Mouse (Mus musculus): ENCODE results near the gene Myl12a.

Myl12a gene

DNA sequence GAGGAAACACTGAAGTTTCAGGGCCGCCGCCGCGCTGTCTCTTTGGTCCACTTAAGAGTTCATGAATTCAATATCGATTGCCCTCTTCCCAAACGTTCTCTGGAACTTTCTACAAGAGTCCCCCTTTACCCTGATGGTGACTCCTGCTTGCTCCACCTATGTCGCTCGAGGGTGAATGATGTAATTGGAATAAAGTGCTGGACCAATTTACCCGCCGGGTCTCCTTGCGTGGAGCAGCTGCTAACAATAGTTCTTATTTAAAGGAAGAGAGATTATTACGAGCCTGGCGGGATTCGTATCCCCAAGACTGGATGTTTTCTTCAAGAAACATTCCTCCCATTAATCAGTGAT, at the start of gene Myl12a:
Gene Myl12a, minus strand, starts transcription at position 135 of the 351 bp plus-strand sequence.
- DNase-seq (ENCODE audit: low spot score in 2 of 2), result no peak

DNA sequence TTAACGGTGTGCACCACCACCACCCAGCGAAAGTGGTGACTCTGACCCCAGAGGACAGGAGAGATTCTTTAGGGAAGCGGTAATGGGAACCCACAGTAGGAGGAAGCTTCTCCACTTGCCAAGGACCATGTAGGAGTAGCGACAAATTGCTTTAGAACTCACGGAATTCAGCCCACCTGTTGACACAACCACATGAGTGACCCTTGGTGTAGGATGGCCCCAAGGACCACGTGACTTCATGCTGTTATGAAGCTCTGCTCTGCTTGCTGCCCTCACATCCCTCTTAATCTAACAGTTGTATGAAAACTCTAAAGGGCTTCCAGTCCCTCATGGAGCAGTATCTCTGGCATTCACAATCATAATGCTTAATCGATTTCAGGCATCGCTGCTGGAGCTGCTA, 46.6 kb upstream of the Myl12a start:
- DNase-seq (ENCODE audit: low spot score in 2 of 2), result no peak

DNA sequence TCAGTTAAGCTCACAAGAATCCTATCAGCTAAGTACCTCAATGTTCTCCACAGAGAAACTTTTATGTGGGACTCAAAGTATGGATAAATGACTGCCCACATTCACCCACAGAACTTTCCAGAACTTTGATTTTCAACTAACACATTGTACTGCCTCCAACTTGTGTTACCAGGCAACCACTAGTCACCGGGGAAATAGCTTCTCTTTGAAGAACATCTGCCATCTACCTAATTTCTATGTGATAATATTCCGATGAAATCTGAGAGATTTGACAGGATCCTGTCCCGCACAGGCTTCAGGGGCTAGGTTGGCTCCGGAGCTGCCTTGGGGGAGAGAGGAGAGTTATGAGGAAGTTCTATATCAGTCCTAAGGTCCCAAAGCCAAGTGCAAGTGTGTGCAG, 44.2 kb upstream of the Myl12a start:
- no peak for DNase-seq (ENCODE audit: low spot score in 2 of 2)

DNA sequence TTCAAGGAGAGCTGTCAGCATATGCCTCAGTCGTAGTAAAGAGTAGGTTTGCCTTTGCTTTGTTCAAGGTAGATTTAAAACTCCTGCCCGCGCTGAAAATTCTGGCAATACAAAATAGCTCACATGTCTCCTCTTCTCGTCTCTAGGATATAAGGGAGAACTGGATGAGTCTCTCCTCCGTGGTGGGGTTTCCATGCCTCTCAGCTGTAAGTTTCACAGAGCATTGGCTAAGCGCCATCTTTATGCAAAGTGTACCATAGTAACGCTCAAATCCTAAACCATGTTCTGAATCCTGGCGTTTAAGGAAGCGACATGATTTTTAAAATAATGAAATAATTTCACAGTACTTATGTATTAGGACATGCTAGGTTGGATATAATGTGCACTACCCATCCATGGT, 42.9 kb upstream of the Myl12a start:
- DNase-seq (ENCODE audit: low spot score in 2 of 2), result no peak

DNA sequence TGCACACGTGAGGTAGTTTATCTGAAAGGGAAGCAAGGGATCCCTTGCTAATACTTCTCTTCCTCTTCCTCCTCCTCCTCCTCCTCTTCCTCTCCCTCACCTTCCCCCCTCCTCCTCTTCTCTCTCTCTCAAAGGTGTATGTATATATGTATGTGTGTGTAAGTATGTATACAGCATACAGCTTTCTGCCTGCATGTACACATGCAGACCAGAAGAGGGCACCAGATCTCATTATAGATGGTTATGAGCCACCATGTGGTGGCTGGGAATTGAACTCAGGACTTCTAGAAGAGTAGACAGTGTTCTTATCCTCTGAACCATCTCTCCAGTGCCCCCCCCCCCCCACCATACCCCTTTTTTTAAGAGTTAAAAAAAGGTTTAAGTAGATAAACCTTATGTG, 40.0 kb upstream of the Myl12a start:
- DNase-seq (ENCODE audit: low spot score in 2 of 2), result no peak

DNA sequence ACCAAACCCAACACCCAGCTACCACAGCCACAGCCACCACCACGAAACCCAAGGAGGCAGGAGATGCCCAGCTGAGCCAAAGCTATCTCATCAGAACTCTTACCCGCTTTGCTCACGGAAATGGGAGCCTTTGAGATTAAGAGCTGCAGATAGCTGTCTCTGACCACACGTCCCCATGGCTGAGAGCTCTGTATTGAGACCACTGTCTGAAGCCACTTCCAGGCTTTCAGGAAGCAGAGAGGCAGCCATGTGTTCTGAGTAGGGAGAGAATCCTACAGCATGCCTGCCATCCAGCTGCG, 37.9 kb upstream of the Myl12a start:
- no peak for DNase-seq (ENCODE audit: low spot score in 2 of 2)

DNA sequence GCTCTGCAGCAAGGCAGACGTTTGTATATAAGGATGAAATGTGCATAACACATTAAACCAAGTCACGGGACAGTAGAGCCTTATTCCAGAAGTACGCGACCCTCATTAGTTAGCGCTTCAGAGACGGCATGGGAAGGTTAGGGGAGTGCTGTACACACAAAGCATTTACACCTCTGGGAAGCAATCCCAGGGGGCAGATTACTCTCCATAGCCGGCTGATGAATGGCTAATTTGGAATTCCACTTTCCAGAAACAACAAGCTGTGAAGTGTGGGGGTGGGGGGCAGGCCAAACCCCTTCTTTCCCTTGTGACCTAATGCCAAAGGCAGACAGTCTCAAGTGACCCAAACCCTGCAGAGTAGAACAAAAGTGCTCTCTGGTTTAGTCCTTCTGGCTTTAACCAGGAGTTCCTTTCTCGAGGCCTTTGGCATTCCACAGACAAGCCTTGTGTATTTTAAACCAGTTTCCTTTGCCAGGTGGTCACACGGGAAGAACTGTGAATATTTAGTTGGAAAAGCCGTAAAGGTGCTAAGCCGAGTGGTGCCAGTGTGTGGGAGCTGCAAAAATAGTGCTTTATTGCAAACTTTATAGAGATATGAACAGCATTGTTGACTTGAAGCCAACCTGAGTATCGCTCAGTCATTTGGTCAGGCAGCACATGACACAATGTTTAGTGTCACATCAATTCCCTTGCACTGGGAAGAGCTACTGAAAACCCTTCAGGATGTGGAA, 37.3 kb upstream of the Myl12a start:
- DNase-seq (ENCODE audit: low spot score in 2 of 2), result no peak

DNA sequence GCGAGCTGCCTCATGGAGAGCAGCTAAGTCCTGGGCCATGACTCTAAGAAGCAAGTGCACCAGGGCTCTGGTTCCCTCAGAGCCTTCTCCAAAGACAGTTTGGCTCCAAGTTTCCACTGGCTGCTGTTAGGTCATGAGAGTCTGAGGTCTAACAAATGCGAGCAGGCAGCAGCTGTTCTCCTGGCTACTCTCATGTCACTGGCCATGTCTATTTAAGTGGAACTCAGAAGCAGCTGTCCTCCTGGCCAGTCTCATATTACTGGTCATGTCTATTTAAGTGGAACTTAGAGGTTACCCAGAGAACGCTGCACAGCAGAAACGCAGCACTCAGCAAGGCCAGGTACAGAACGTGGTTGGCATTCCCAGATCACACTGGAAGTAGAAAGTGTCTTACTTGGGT, 36.1 kb upstream of the Myl12a start:
- DNase-seq (ENCODE audit: low spot score in 2 of 2), result no peak

DNA sequence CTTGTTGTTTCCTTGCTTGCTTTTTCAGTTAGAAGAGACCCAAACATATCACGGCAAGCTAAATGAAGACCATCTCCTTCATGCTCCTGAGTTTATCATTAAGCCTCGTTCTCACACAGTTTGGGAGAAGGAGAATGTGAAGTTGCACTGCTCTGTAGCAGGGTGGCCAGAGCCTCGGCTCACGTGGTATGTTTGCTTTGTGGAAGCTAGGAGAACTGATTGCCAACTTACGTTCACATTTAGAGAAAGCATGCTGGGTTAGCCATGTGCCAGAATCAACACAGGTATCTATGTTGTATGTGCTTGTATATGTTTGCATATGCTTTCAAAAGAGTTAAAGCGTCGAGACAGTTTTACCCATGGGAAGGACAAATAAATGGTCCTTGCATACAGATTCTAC, 34.5 kb upstream of the Myl12a start:
- DNase-seq (ENCODE audit: low spot score in 2 of 2), result no peak

DNA sequence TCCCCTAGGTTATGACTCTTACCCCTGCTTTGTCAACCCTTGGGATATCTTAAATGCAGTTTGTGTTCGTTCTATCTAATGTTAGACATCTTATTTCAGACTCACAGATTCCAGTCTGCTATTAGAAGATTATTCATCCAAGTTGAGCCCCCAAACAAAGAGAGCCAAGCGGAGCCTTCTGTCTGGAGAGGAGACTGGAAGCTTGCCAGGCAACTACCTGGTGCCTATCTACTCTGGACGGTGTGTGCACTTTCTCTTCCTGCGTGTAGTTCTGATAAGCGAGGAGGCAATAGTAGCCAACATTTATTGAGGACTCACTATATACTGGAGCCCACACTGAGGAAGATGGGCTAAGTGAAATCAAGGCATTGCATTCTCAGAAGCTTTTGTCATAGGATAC, 31.8 kb upstream of the Myl12a start:
- DNase-seq (ENCODE audit: low spot score in 2 of 2), result no peak

DNA sequence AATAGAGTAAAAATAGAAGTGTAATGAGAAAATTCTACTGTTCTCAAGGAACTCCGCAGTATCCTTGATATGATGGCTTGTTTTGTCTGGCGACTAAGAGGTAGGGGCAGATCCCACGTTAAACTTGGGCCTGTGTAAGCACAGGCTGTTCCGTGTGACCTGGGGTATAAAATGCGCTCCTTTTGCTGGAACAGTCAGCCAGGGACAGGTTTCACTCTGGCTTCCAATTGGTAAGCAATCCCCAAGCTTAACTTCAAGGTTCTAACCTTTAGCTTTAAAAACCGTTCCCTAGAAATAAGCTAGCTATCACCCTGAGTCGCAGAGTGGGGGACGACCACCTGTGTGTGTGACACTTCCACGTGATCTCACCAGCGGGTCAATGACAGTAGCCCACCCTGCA, 30.0 kb upstream of the Myl12a start:
- DNase-seq (ENCODE audit: low spot score in 2 of 2), result no peak

DNA sequence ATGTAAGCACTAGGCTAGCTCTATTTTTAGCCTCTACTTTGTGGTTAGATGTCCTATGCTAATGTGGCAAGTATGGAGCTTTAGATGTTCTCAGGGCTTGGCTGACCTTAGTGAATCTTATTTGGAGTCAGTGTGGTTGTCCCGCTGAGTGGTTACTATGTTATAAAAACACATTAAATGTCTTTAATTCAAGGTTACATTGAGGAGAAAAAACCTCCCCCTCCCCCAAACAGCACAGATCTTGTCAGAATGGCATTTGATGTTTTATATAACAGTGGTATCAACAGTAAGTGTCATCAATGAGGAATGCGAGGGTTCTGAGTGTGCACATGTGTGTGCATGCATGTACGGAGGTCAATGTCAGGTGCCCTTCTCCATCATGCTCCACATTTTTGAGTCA, 24.5 kb upstream of the Myl12a start:
- no peak for DNase-seq (ENCODE audit: low spot score in 2 of 2)

DNA sequence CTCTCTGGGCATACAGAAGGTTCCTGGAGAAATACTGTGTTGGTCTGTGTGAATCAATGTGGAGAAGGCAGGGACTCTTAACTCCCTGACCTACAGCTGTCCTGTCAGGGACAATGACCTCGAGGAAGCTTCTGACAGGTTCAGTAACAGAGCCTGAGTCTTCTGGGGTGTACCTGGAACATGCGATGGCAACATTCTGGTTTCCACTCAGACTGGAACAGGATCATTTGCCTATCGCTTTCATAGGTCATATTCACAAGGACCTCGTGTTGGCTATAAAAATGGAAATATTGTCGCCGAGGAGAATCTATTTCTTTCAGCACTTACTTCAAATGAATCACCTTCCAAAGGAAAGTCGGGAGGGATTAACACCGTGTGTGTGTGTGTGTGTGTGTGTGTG, 23.2 kb upstream of the Myl12a start:
- no peak for DNase-seq (ENCODE audit: low spot score in 2 of 2)

DNA sequence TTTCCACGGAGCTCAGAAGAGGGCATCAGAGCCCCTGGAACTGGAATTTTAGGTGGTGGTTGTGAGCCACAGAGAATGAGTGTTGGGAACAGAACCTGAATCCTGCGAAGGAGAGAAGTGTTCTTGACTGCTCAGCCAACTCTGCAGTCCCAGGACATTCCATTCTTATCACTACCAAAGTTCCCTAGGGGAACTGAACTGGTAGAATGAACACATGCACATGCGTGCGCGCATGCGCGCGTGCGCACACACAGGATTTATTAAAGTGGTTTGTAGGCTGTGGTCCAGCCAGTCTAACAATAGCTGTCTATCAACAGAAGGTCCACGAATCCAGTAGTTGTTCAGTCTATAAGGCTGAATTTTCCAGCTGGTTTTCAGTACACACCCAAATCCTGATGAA, 21.4 kb upstream of the Myl12a start:
- no peak for DNase-seq (ENCODE audit: low spot score in 2 of 2)

DNA sequence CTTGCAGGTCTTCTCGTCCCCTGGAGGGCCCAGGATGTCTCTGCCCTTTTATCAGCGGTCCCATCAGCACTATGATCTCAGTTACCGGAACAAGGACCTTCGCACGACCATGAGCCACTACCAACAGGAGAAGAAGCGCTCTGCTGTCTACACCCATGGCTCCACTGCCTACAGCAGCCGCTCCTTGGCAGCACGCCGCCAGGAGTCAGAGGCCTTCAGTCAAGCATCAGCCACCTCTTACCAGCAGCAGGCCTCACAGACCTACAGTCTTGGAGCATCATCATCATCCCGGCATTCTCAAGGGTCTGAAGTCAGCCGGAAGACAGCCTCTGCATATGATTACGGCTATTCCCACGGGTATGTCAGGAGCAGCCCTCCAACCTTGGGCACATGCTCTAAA, 20.2 kb upstream of the Myl12a start:
- DNase-seq (ENCODE audit: low spot score in 2 of 2), result no peak

DNA sequence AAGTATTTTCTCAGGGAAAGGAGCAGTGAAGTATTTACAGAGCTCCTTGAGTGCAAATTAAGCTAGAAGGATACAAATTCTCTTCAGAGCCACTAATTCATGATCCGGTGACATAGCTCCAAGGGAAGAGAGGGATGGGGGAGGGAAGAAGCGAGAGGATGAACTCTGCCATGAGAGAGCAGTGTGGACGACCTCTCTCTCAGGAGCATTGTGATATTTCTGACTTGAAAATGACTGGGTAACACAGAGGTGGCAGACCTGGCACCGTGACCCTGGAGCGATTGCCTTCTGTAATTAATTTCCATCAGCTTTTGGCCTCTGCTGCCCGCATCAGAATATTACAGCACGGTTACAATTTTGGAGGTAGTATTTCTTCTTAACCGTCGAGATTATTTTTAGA, 17.2 kb upstream of the Myl12a start:
- DNase-seq (ENCODE audit: low spot score in 2 of 2), result no peak

DNA sequence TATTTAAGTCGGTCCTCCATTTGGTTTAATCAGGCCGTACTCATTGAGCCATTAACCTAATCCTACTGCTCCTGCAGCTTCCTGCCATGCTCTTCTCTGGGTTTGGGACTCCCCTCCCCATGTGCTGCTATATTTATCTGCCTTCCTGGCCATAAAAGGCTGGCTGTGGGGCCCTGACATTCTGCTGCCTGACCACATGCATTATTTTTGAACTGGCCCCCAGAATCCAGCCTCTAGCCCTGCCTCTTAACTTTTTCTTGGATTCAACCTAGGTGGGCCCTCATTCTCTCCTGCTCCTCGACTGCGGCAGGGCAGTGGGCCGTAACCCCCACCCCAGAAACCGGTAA, 16.6 kb upstream of the Myl12a start:
- DNase-seq (ENCODE audit: low spot score in 2 of 2), result no peak

DNA sequence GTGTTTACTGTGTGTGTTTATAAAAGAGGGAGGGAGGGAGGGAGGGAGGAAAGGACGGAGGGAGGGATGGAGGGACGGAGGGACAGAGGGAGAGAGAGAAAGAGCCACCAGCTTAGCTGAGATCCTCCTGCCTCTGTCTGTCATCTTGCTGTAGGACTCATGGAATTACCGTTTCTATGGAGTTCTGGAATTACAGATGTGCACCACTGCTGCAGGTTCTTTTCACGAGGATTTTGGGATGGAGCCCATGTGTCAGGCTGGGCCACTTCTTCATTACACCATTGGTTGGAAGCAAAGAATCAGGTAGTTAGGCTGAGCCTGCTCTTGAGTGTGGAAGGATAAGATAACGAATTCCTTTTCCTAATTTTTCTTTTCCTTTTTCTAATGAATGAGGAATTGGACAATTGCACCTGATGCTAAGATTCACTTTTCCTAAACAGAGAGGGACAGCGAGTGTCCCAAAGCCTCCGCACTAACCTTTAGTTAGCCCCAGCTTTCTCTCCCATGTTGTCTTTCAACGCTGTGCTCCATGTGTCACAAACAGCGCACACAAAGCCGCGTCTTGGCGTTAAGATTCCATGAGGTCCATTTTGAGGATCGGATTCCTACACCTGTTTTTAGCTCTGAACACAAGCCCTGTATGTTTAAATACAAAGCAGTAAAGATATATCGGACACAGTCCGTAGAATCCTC, 16.1 kb upstream of the Myl12a start:
- DNase-seq (ENCODE audit: low spot score in 2 of 2), result no peak

DNA sequence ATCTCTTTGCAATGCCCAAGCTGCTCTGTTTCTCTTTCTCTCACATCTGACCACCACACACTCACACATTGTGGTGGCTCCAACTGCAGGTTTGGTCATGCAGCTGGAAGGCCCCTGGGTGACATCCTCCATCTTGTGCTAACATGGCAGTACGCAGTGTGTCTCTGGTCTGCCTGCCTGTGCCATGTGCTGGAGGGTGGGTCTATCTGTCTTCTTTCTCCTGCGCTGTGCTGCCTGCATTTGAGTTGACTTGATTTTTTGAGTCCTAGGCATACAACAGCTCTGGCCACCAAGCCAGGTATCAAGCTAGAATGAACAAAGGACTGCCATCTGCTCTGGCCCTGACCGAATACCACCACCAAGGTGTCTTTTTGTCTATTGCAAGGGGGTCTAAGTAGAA, 15.5 kb upstream of the Myl12a start:
- no peak for DNase-seq (ENCODE audit: low spot score in 2 of 2)

DNA sequence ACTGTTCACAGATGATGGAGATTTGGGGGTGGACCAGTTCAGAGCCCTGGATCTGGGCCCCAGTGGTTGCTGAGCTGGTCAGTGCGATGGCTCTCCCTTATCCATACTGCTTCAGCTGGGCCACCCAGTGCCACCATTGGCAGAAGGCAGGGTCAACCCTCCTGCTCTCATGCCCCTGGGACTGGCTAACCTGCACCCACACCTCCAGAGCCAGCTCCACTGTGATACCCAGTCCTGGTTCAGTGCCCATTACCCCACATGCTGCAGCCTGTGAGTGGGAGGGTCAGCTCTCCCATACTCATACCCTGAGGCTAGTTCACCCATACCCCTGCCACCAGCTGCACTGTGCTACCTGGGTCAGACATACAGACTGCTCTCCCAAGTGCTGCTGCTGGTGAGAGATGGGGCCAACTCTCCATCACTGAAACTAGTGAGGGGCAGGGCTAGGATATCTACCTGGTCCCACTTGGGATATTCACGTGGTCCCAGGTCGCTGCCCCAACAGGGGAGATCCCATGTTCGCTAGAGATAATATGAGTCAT, 14.8 kb upstream of the Myl12a start:
- no peak for DNase-seq (ENCODE audit: low spot score in 2 of 2)

DNA sequence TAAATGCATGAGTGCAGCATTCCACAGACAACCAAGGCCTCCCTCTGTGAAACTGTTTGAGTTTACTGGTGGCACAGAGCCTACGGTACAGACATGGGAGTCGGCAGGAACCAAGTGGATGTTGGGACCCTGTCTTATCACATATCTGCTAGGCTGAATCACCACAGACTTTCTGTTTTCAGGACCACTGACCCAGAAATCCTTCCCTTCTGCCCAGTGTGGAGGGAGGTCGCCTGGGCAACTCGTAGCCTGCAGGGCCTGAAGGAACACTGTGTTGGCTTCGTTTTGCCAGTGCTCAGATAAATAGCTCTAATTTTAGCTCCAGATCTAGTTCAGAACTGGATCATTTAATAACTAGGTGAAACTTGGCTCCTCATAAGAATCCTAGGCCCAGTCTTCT, 12.2 kb upstream of the Myl12a start:
- no peak for DNase-seq (ENCODE audit: low spot score in 2 of 2)

DNA sequence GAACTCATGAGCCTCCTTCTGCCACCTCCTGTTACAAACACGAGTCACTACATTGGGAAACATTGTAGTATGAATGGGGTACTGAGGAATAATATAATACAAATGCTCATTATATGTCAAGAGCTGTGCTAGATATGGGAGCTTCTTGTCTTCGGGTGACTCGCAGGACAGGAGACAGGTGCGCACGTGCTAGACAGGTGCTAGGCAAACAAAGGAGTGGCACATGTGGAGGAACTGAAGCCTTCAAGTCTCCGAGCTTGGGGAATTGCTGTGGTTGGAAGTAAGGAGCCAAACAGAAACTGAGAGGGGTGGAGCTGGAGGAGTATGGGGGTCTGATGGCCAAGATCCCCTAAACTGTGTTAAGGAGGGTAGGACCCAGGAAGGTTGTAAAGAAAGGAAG, 10.4 kb upstream of the Myl12a start:
- no peak for DNase-seq (ENCODE audit: low spot score in 2 of 2)

DNA sequence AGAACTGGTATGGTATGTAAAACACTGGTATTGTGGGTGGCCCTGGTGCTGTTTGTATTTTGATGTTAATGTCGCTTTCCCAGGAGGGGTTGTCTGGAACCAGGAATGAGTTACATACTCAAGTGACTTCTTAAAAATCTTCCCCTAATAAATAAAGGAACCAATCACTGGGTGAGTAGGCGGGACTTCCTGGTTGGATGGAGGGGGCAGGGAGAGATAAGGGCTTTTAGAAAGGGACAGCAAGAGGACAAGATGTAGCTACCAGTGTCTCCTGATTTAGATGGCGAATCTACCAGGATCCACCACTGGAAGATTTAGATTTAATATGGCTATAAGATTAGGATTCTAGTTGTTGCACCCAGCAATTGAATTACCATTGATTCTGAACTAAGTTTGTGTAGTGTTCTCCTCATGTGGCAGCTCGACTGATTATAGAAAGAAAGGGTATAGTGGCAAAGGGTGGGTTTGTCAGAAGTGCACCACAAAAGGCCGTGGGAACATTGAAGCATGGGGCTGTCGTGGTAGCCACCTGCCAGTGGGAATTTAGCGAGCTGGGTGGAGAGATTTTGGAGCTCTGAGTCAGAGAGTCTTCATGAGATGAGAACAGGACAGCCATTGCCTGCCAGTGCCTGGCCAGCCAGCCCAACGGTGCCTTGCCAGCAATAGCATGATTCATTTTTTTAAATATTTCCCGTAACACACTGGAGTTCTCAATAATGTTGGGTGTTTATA, 9.4 kb upstream of the Myl12a start:
- no peak for DNase-seq (ENCODE audit: low spot score in 2 of 2)

All from spleen, postnatal 36 days (tissue).